Mouse (Mus musculus) macrophage (primary cell): ENCODE measurements around the gene Ints6. TPM values are rescaled to one million over a fixed set of nuclear protein-coding genes. Genes with fewer than 3 reads are reported as not detected.

Source experiments
- H3K27ac ChIP-seq: fragments of 350-480 bp; formaldehyde crosslinking; 2 replicates; pipeline ENCODE4 v1.9.0; 2021
- H3K36me3 ChIP-seq: fragments of 350-480 bp; formaldehyde crosslinking; 2 replicates; pipeline ENCODE4 v1.9.0; 2021; ENCODE audit errors: inconsistent target
- H3K4me3 ChIP-seq: fragments of 350-480 bp; formaldehyde crosslinking; 2 replicates; pipeline ENCODE4 v1.9.0; 2021; ENCODE audit errors: inconsistent target
- H3K79me2 ChIP-seq: fragments of 350-480 bp; formaldehyde crosslinking; 2 replicates; pipeline ENCODE4 v1.9.0; 2021; ENCODE audit errors: inconsistent target
- WGBS: methylation state at CpG from one replicate; pipeline ENCODE4 v1.1.7; 2026; ENCODE audit warnings: inconsistent platforms; ENCODE audit not compliant: missing documents; 5-methylcytosine and 5-hydroxymethylcytosine counted together
- polyA plus RNA-seq: library from polyadenylated mRNA; stranded (reverse); fragments of 250-400 nt; gene quantifications from 3 replicates; pipeline ENCODE4 v1.2.4, GENCODE M21; 2018; ENCODE audit warnings: inconsistent platforms
- total RNA-seq, 78 experiments: library from RNA; depleted of rRNA; stranded (reverse); fragments of 250-400 nt; gene quantifications; 1 replicate in 9 of 78; 2 replicates in 24 of 78; 3 replicates in 43 of 78; 4 replicates in 2 of 78; pipeline ENCODE4 v1.2.4; 2018; ENCODE audit warnings: inconsistent platforms in 56 of 78

Gene Ints6
- 100 to 1,000 TPM in 23 of 26 experiments, 10 to 100 TPM in 3; 61.9 to 384 (median 172) TPM for total RNA-seq (2018; cell fraction: chromatin; rRNA removed)
- 10 to 100 TPM; 19.0 to 61.3 (median 35.8) TPM for total RNA-seq (2018; cell fraction: cytosol; rRNA removed)
- 100 to 1,000 TPM in 14 of 26 experiments, 10 to 100 TPM in 12; 59.7 to 238 (median 101) TPM for total RNA-seq (2018; cell fraction: nucleus; rRNA removed)
- 12.6 to 46.3 TPM (median 19.6 TPM) in 3 replicates for polyA plus RNA-seq

DNA sequence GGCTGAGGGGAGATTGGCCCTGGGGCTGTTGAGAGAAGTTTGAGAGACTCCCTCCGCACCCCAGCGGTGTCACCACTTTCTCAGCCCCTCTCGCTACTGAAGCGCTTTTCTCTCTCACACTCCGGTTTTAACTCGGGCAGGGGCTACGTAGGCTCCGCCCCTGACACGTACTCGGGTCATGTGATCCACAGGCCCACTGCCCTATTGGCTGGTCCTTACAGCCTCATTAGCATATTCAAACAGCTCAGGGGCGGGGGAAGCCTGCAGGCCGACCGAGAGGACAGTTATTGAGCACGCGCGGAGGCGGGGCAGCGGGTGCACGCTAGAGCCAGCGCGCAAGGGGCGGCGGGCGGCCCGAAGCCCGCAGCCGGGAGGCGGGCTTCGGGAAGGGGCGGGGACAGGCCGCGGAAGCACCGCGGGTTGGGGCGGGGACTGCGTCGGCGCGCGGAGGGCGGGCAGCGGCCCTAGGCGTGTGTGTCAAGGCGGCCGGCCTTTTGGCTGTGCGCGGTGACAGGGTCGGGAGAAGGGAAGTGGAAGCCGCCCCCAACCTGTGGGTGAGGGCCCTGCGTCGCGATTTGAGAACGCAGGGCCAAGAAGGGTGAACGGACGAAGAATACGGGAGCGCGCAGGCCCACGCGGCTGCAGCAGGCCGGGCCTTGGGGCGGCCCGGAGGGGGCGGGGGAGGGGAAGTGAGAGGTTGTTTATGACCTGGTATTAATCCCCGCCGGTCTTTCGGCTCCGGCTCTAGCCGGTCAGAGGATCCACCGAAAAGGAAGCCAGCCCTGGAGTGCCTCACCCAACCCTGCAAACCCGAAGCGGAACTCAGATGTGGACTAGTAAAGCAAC, at the start of gene Ints6:
Gene Ints6, minus strand, starts transcription at position 134 of the 846 bp plus-strand sequence.
- H3K4me3 ChIP-seq = peak within 1 kb of the TSS; percentile 60
- under 1% methylated on average over 72 of the region's 72 CpGs for WGBS

GRCm38 (mm10) chr14:62808661-62809523, 47.9 kb upstream of the Ints6 start:
- Histone ChIP-seq H3K79me2 (no peaks in the 10 kb centered on the region), H3K4me3 (no peak overlapping the region), H3K36me3 (no peaks in the 10 kb centered on the region), H3K27ac (peak overlapping the region; percentile 55)
- WGBS = 25% methylated on average over 7 of the region's 7 CpGs

More for the DNA sequence above, at the start of gene Ints6:
- H3K79me2 ChIP-seq = no peaks in the 10 kb centered on the region
- no peaks in the 10 kb centered on the region for H3K36me3 ChIP-seq
- peak within 1 kb of the TSS; percentile 95 for H3K27ac ChIP-seq

- no peaks in the 10 kb centered on the region for H3K79me2 ChIP-seq
- no peak overlapping the region for H3K4me3 ChIP-seq
- H3K36me3 ChIP-seq = no peaks in the 10 kb centered on the region
- H3K27ac ChIP-seq = peak overlapping the region; percentile 28; the same call in 1 of the 2 replicates
- WGBS = 79% methylated on average over 3 of the region's 3 CpGs
Measured at GRCm38 (mm10) chr14:62806921-62807320, 46.0 kb upstream of the Ints6 start.

GRCm38 (mm10) chr14:62803204-62803603, 42.2 kb upstream of the Ints6 start:
- H3K79me2 ChIP-seq = no peaks in the 10 kb centered on the region
- 90% methylated on average over 5 of the region's 5 CpGs for WGBS
- no peak overlapping the region for H3K4me3 ChIP-seq
- H3K27ac ChIP-seq = no peak overlapping the region
- no peaks in the 10 kb centered on the region for H3K36me3 ChIP-seq

DNA sequence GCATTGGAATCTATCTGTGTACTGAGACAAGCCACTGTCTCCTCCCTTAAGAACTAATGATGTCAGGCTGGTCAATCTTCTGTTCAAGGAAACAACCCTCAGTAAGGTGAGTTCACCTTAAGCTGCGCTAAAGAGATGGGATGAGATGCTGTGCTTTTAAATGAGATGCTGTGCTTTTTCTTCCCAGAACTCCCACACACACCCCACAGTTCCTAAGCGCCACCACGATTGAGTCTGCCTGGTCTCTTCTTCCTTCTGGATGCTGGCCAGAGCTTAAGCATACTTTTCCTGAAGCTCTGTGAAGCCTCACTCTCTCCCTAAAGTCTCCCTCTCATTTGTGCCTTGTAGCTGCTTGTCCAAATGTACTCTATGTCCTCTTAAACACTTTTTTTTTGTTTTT, 39.8 kb upstream of the Ints6 start:
- Histone ChIP-seq H3K4me3 (no peak overlapping the region), H3K36me3 (no peaks in the 10 kb centered on the region), H3K27ac (no peak overlapping the region), H3K79me2 (no peaks in the 10 kb centered on the region)
- 74% methylated on average over 3 of the region's 3 CpGs for WGBS

- no peak overlapping the region for H3K4me3 ChIP-seq
- H3K79me2 ChIP-seq = no peaks in the 10 kb centered on the region
- WGBS = 39% methylated on average over 4 of the region's 4 CpGs
- no peak overlapping the region for H3K27ac ChIP-seq
- no peaks in the 10 kb centered on the region for H3K36me3 ChIP-seq
Measured at GRCm38 (mm10) chr14:62798608-62799101, 37.7 kb upstream of the Ints6 start.

- no peak overlapping the region for H3K27ac ChIP-seq
- WGBS = 90% methylated on average over 6 of the region's 7 CpGs
- no peaks in the 10 kb centered on the region for H3K79me2 ChIP-seq
- no peaks in the 10 kb centered on the region for H3K36me3 ChIP-seq
- no peak overlapping the region for H3K4me3 ChIP-seq
Measured at GRCm38 (mm10) chr14:62795719-62796118, 34.8 kb upstream of the Ints6 start.

DNA sequence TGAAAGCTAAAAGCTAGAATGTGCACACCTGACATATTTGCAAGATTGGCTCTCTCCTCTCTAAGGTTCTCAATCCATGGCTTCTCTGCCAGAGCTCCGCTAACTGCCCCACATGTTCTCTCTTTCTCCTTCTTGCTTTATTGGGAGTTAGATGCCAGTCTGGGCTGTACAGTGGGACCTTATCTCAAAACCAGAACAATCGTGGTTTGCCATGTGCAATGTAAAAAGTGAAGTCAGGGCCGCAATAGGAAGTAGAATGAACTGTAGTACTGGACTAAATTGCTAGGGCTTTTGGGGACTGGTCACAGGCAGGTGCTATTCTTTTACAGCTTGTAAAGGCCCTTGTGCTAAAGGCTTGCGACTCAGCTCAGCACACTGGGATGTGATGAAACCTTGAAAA, 28.3 kb upstream of the Ints6 start:
- 40% methylated on average over 4 of the region's 4 CpGs for WGBS
- Histone ChIP-seq H3K79me2 (no peaks in the 10 kb centered on the region), H3K4me3 (no peak overlapping the region), H3K27ac (no peak overlapping the region), H3K36me3 (no peaks in the 10 kb centered on the region)

- no peak overlapping the region for H3K27ac ChIP-seq
- no peaks in the 10 kb centered on the region for H3K79me2 ChIP-seq
- no peaks in the 10 kb centered on the region for H3K36me3 ChIP-seq
- WGBS = 83% methylated on average over 5 of the region's 5 CpGs
- H3K4me3 ChIP-seq = no peak overlapping the region
Measured at GRCm38 (mm10) chr14:62782981-62783380, 22.0 kb upstream of the Ints6 start.

DNA sequence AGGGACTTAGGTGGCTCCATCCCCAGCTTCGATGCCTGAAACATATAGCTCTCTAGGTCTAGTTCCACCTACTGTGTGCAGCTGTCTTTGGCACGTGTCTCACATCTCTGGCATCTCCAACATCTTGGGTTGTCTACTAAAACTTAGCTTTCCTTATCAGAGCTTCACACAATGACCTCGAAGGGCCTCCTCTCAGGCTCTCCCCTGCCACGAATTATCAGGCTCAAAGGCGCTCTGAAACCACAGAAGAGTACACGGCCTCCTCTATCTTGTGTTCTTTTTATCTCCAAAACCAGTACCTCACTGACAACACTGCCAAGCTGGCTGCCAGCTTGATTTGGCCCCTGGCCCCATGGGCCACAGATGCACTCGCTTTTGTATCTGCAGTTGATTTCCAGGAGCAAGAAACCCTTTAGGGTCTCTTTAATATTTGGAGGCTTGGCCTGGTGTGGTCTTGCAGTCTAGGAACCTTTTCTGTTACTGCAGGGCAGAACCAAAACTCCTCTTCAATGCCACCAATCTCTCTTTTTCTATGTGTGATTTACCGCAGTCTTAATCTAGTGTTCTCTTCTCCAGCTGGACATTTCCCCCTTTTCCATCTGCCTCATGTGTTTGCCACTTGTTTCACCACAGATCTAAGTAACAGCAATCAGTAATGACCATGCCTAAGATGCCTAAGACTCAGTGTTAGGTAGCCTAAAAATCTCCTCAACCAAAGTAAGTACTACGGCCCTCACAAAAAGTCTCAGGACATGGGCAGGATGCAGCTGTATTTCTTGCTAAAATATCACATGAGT, 19.7 kb upstream of the Ints6 start:
- WGBS = 88% methylated on average over 9 of the region's 9 CpGs
- no peaks in the 10 kb centered on the region for H3K36me3 ChIP-seq
- H3K27ac ChIP-seq = no peak overlapping the region
- H3K79me2 ChIP-seq = no peaks in the 10 kb centered on the region
- no peak overlapping the region for H3K4me3 ChIP-seq

DNA sequence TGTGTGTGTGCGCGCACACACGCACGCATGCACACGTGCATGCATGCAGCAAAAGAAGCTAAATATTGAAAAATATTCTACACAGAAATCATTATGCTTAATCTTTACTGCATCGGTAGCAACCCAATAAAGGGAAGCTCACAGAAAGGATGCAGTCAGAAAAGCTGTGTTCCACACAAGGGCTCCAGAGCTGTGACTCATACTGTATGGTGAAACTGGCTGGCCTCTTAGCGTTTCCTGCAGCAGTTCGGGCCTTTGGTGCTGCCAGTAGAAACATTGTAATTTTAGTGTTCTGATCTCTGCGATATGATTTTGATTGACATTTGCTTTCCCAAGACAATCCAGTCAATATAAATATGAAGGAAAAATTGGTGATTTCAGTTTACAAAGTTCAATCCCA, 17.1 kb upstream of the Ints6 start:
- Histone ChIP-seq H3K36me3 (no peaks in the 10 kb centered on the region), H3K79me2 (no peaks in the 10 kb centered on the region), H3K27ac (0 out of 2 replicates have a peak overlapping the region, but pooled peaks have one; percentile 10), H3K4me3 (no peak overlapping the region)
- 55% methylated on average over 9 of the region's 9 CpGs for WGBS

- 96% methylated on average over 3 of the region's 3 CpGs for WGBS
- Histone ChIP-seq H3K27ac (no peak overlapping the region), H3K36me3 (no peaks in the 10 kb centered on the region), H3K79me2 (no peaks in the 10 kb centered on the region), H3K4me3 (no peak overlapping the region)
Measured at GRCm38 (mm10) chr14:62775034-62775433, 14.1 kb upstream of the Ints6 start.

DNA sequence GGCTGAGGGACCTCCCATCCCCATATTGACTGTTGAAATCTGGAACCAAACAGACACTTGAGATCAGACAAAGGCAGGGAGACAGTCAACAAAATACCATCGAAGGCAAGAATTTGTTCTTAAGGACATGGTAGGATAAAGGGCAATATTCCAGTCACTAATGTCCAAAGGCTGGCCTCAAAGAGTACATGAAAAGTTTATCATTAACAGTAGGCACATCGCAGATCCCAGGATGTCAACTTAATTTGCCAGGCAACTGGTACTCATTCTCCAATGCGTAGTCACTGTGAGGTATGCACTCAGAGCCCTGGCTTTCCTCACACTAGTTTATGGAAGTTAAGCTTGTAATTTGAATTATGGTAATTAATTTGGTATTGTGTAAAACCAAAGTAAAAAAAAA, 13.3 kb upstream of the Ints6 start:
- no peaks in the 10 kb centered on the region for H3K36me3 ChIP-seq
- H3K27ac ChIP-seq = no peak overlapping the region
- H3K4me3 ChIP-seq = no peak overlapping the region
- no peaks in the 10 kb centered on the region for H3K79me2 ChIP-seq
- WGBS = 92% methylated on average over 3 of the region's 3 CpGs

DNA sequence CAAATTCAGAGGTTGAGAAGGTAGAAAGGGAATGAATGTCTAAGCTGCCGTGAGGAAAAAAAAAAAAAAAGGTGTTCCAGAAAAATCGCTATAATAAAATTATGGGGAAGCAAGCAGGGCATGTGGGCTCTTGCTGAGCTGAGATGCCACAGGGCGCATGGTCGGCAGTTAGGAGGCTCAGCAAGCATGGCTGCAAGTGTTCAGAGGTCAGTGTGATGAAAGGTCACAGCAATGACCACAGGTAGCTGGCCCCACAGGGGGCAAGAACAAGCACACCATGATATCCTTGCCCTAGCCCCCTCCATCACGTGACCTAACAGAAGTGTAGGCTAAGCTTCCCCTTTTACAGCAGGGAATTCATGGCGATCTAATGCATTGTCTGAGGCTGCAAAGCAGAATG, 12.8 kb upstream of the Ints6 start:
- WGBS = 75% methylated on average over 6 of the region's 6 CpGs
- Histone ChIP-seq H3K4me3 (no peak overlapping the region), H3K79me2 (no peaks in the 10 kb centered on the region), H3K36me3 (no peaks in the 10 kb centered on the region), H3K27ac (no peak overlapping the region)
